Mouse (Mus musculus) C2C12 (cell line): ENCODE data around the gene Ltbp1. TPM values are rescaled to one million over a fixed set of nuclear protein-coding genes. Genes with fewer than 3 reads are reported as not detected.

ENCODE experiments used
- H3K27me3 ChIP-seq: one replicate; pipeline ENCODE4 v1.6.1; 2011; ENCODE audit not compliant: control insufficient read depth, insufficient read depth, insufficient read length
- H3K36me3 ChIP-seq: one replicate; pipeline ENCODE4 v1.6.1; 2011; ENCODE audit not compliant: control insufficient read depth, insufficient read depth
- H3K4me3 ChIP-seq: one replicate; pipeline ENCODE4 v1.5.1; 2011; ENCODE audit warnings: mild to moderate bottlenecking, control low read depth; ENCODE audit not compliant: poor library complexity, insufficient read depth, severe bottlenecking
- H3K79me2 ChIP-seq: one replicate; pipeline ENCODE4 v1.6.1; 2011; ENCODE audit not compliant: control insufficient read depth, insufficient read depth
- H3K79me3 ChIP-seq: one replicate; pipeline ENCODE4 v1.6.1; 2011; ENCODE audit warnings: low read depth, control low read depth
- H3ac ChIP-seq: one replicate; pipeline ENCODE3; 2011; ENCODE audit warnings: low read depth; ENCODE audit not compliant: control insufficient read depth, insufficient read length
- CEBPB ChIP-seq: IDR thresholded peaks from one replicate; pipeline ENCODE4 v1.6.1; 2011; ENCODE audit warnings: low read depth, mild to moderate bottlenecking, control low read depth, moderate library complexity
- CTCF ChIP-seq: IDR thresholded peaks from one replicate; pipeline ENCODE4 v1.5.1; 2011; ENCODE audit not compliant: control insufficient read depth, insufficient read depth, insufficient read length
- FOSL1 ChIP-seq: IDR thresholded peaks from one replicate; pipeline ENCODE4 v1.8.0; 2011; ENCODE audit warnings: mild to moderate bottlenecking, low read length; ENCODE audit not compliant: poor library complexity, insufficient read depth, severe bottlenecking
- MAX ChIP-seq: IDR thresholded peaks from one replicate; pipeline ENCODE4 v1.6.1; 2011; ENCODE audit warnings: mild to moderate bottlenecking, control low read depth
- MYOD1 ChIP-seq: IDR thresholded peaks from one replicate; pipeline ENCODE4 v1.6.1; 2011; ENCODE audit warnings: low read depth; ENCODE audit not compliant: control insufficient read depth, insufficient read length
- MYOG ChIP-seq: IDR thresholded peaks from one replicate; pipeline ENCODE4 v1.6.1; 2011; ENCODE audit not compliant: control insufficient read depth, insufficient read length; ENCODE audit errors: extremely low read depth
- USF1 ChIP-seq: IDR thresholded peaks from one replicate; pipeline ENCODE4 v1.6.1; 2011; ENCODE audit warnings: low read depth, mild to moderate bottlenecking, control low read depth, moderate library complexity
- polyA plus RNA-seq: library from polyadenylated mRNA; unstranded; fragments of >200 nt; fragmentation: generic; extraction: Trizol; gene quantifications from one replicate; pipeline ENCODE4 v1.2.1, GENCODE M21; 2012; ENCODE audit warnings: missing spikeins

Ltbp1 gene
- polyA plus RNA-seq, 1 experiment, result 41.8 TPM

DNA sequence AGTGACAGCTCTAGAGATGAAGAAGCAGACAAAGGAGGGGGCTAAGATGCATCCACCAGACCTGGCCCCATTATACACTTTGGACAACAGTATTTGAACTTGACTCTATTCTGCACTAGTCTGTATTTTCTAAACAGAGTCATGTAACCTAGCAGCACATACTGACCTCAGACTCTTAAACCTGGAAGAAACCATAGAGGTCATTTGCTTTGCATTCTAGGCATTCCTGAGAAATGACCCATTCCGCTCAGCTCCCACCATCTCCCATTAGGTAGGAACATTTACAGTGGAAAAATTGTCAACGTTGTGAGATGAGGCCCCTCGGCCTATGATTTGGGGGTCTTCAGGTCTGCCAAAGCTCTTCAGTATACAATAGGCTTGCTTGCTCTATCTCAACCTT, 238.8 kb downstream of the Ltbp1 start:
- no peak for TF ChIP-seq CEBPB
- no peak for TF ChIP-seq MYOG
- no peak for TF ChIP-seq MAX
- no peak for TF ChIP-seq MYOD1
- TF ChIP-seq FOSL1, result no peak
- no peak for TF ChIP-seq USF1
- no peak for TF ChIP-seq CTCF
- no peak overlapping the region for H3K4me3 ChIP-seq
- H3K79me2 ChIP-seq, result peaks cover 13% of the 10 kb centered on the region
- no peak overlapping the region for H3ac ChIP-seq
- H3K27me3 ChIP-seq, result no peaks in the 10 kb centered on the region
- peaks cover 61% of the 10 kb centered on the region for H3K36me3 ChIP-seq
- no peaks in the 10 kb centered on the region for H3K79me3 ChIP-seq

DNA sequence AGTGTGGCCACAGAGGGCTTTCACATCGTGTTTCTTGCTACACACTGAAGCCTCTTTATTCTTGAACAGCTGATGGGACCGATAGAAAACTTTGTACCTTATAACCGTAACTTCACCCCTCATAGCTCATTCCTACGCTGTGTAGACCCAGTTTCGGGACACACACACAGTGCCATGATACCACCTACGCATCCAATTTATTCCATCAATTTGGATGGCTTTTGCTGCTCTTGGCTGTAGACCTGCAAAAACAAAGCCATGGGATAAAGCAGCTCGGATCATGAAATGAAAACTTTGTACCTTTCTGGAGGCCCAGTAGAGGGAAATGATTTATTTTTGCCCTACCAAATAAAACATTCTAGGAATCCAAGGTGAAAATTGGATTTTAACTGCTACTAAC, 239.7 kb downstream of the Ltbp1 start:
- Histone ChIP-seq H3K36me3 (peaks cover 66% of the 10 kb centered on the region), H3K4me3 (no peak overlapping the region), H3K79me2 (peaks cover 13% of the 10 kb centered on the region), H3K27me3 (no peaks in the 10 kb centered on the region), H3ac (no peak overlapping the region), H3K79me3 (no peaks in the 10 kb centered on the region)
- TF ChIP-seq MAX, result no peak
- no peak for TF ChIP-seq CTCF
- no peak for TF ChIP-seq MYOG
- TF ChIP-seq USF1, result no peak
- TF ChIP-seq MYOD1, result no peak
- TF ChIP-seq FOSL1, result no peak
- no peak for TF ChIP-seq CEBPB

DNA sequence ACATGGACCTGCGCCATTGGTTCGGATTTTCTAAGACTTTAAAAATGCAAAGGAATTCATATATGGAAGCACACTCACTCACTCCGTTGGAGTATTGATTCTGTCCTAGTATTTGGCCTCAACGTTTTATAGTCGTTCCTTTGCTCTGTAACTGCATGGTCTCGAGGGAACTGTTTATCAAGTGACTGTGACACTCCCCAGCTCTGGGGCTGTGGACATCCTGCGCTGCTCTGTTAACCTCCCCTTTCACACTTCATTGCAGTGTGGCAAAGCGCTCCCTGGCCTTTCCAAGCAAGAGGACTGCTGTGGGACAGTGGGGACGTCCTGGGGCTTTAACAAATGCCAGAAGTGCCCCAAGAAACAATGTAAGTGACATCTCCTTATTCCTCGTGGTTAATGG, 243.3 kb downstream of the Ltbp1 start:
- Histone ChIP-seq H3K79me2 (peaks cover 22% of the 10 kb centered on the region), H3ac (no peak overlapping the region), H3K36me3 (peaks cover 65% of the 10 kb centered on the region), H3K4me3 (no peak overlapping the region), H3K79me3 (peaks cover 2% of the 10 kb centered on the region), H3K27me3 (no peaks in the 10 kb centered on the region)
- TF ChIP-seq CEBPB (no peak), CTCF (no peak), FOSL1 (no peak), MAX (no peak), USF1 (no peak), MYOD1 (no peak), MYOG (no peak)

DNA sequence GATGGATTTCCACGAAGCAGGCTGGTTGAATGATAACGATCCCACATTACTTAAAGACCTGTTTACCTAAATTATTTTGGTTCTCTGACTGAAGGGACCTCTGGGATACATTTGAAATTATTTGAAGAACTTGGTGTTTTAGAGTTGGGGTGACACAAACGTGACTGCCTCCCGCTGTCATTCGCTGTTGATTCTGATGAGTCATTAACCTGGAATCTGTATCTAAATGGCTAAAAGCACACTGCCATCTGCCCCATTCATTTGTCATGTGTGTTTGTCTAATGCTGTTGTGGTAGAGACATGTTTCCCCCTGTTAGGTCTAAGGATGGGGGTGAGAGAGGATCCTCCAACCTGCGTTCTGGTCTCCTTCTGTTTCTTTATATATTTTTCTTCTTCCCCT, 245.2 kb downstream of the Ltbp1 start:
- H3K79me3 ChIP-seq, result peaks cover 2% of the 10 kb centered on the region
- no peak overlapping the region for H3K4me3 ChIP-seq
- H3K36me3 ChIP-seq, result peaks cover 53% of the 10 kb centered on the region
- TF ChIP-seq MYOG (no peak), CTCF (no peak), USF1 (no peak), FOSL1 (peak; percentile 35), MAX (peak; percentile 59), CEBPB (no peak), MYOD1 (peak; percentile 56)
- H3K27me3 ChIP-seq, result no peaks in the 10 kb centered on the region
- no peak overlapping the region for H3ac ChIP-seq
- peaks cover 22% of the 10 kb centered on the region for H3K79me2 ChIP-seq

DNA sequence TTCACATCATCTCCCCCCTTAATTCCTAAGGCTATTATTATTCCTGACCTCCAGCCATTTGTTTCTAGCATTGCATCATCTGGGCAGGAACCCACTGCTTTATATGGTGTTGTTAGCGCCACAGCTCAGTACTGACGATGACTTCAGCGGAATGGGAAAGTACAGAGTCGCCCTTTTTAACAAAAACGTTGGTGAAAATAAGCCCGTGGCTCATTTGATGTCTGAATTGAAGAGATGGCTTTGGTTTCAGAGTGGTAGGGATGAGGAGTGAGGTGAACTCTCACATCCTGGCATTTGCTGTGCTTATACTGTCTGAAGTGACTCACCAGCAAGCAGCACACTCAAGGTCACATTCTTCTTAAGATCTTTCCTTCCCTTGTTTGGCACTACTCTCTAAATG, 245.7 kb downstream of the Ltbp1 start:
- TF ChIP-seq CTCF (no peak), MAX (peak; percentile 34), CEBPB (peak; percentile 80)
- H3K27me3 ChIP-seq, result no peaks in the 10 kb centered on the region
- H3K79me3 ChIP-seq, result peaks cover 2% of the 10 kb centered on the region
- H3K36me3 ChIP-seq, result peaks cover 53% of the 10 kb centered on the region
- H3K79me2 ChIP-seq, result peaks cover 22% of the 10 kb centered on the region
- no peak overlapping the region for H3ac ChIP-seq
- no peak overlapping the region for H3K4me3 ChIP-seq

DNA sequence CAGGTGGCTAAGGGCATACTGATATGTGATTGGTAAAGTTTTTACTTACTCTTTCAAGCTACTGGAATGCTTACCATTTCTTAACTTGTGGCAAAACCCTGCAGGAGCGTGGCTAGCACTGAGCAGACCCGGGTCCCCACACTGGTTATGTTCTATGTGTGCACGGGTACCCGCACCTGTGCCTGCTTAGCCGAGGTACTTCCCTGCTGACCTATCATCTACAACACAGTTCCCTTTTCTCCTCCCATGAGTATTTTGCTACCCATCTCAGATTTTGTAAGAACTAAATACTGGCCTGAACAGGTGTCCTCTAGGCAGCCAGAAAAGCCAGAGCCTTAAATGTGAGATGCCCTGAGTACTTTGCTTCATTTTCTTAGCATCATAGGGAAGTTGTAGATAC, 247.2 kb downstream of the Ltbp1 start:
- Histone ChIP-seq H3K36me3 (peaks cover 47% of the 10 kb centered on the region), H3K4me3 (no peak overlapping the region), H3ac (no peak overlapping the region), H3K79me3 (peaks cover 2% of the 10 kb centered on the region), H3K79me2 (peaks cover 22% of the 10 kb centered on the region), H3K27me3 (no peaks in the 10 kb centered on the region)
- TF ChIP-seq MYOD1, result no peak
- TF ChIP-seq USF1, result no peak
- TF ChIP-seq MAX, result no peak
- TF ChIP-seq FOSL1, result no peak
- no peak for TF ChIP-seq CTCF
- TF ChIP-seq CEBPB, result no peak
- no peak for TF ChIP-seq MYOG
